Mouse (Mus musculus) inflammation-experienced regulatory T-cells, adult 6 months (primary cell): ENCODE results near the gene Ctnnal1. TPM values are rescaled to one million over a fixed set of nuclear protein-coding genes. Genes with fewer than 3 reads are reported as not detected.

Experiments
- ATAC-seq: one replicate; pipeline ENCODE4 v1.8.0; 2017
- polyA plus RNA-seq, 3 experiments: library from polyadenylated mRNA; unstranded; fragments of 100-300 nt; shearing (Covaris generic); gene quantifications; one replicate each; pipeline ENCODE4 v1.2.1; 2017

The Ctnnal1 gene
- polyA plus RNA-seq, 3 experiments from 2014 or later, result 0.89 to 2.6 (median 1.5) TPM

GRCm38 (mm10) chr4:56858733-56859132 is 6.3 kb downstream of the Ctnnal1 start:
- ATAC-seq, result no peak

GRCm38 (mm10) chr4:56856371-56856949 is 8.5 kb downstream of the Ctnnal1 start:
- no peak for ATAC-seq

- no peak for ATAC-seq
These were observed 9.1 kb downstream of the Ctnnal1 start for GRCm38 (mm10) chr4:56855935-56856334.

- ATAC-seq, result no peak
These were observed 14.3 kb downstream of the Ctnnal1 start for GRCm38 (mm10) chr4:56850724-56851123.

- no peak for ATAC-seq
These were observed 16.9 kb downstream of the Ctnnal1 start for GRCm38 (mm10) chr4:56848044-56848443.

- ATAC-seq, result no peak
These were observed 17.6 kb downstream of the Ctnnal1 start for GRCm38 (mm10) chr4:56847400-56847799.

GRCm38 (mm10) chr4:56845896-56846533 is 19.0 kb downstream of the Ctnnal1 start:
- ATAC-seq, result no peak

GRCm38 (mm10) chr4:56844911-56845310 is 20.1 kb downstream of the Ctnnal1 start:
- ATAC-seq, result no peak

GRCm38 (mm10) chr4:56843963-56844362 is 21.0 kb downstream of the Ctnnal1 start:
- no peak for ATAC-seq

- ATAC-seq, result no peak
These were observed 22.5 kb downstream of the Ctnnal1 start for GRCm38 (mm10) chr4:56842501-56842900.

GRCm38 (mm10) chr4:56840297-56840696 is 24.7 kb downstream of the Ctnnal1 start:
- no peak for ATAC-seq

- no peak for ATAC-seq
These were observed 27.3 kb downstream of the Ctnnal1 start for GRCm38 (mm10) chr4:56837661-56838060.

GRCm38 (mm10) chr4:56831998-56832397 is 33.0 kb downstream of the Ctnnal1 start:
- no peak for ATAC-seq

- peak; percentile 70 for ATAC-seq
These were observed 33.9 kb downstream of the Ctnnal1 start for GRCm38 (mm10) chr4:56831013-56831609.

GRCm38 (mm10) chr4:56829511-56829921 is 35.5 kb downstream of the Ctnnal1 start:
- no peak for ATAC-seq

GRCm38 (mm10) chr4:56828932-56829331 is 36.1 kb downstream of the Ctnnal1 start:
- ATAC-seq, result no peak

- ATAC-seq, result no peak
These were observed 40.8 kb downstream of the Ctnnal1 start for GRCm38 (mm10) chr4:56824231-56824630.

- peak; percentile 43 for ATAC-seq
These were observed 44.9 kb downstream of the Ctnnal1 start for GRCm38 (mm10) chr4:56820017-56820550.

GRCm38 (mm10) chr4:56815131-56815530 is 49.9 kb downstream of the Ctnnal1 start:
- no peak for ATAC-seq

- no peak for ATAC-seq
These were observed 52.9 kb downstream of the Ctnnal1 start for GRCm38 (mm10) chr4:56812096-56812495.

GRCm38 (mm10) chr4:56811642-56812041 is 53.3 kb downstream of the Ctnnal1 start:
- no peak for ATAC-seq

GRCm38 (mm10) chr4:56809050-56809449 is 55.9 kb downstream of the Ctnnal1 start:
- no peak for ATAC-seq

- ATAC-seq, result peak; percentile 7
These were observed 62.3 kb downstream of the Ctnnal1 start for GRCm38 (mm10) chr4:56802669-56803150.
